Mouse (Mus musculus) lung, embryonic 16.5 days (tissue): ENCODE measurements at regions not wholly inside any gene's neighbourhood (a gene's known extent, or its start where the extent isn't known, plus 50 kb on each side); places are given as distances from the start of the nearest gene placed in this dataset.
A peak's percentile ranks its signal among the peaks of the same experiment; 100 is the strongest.

Experiments
- ATAC-seq: fragments of 200-750 bp; cut with Nextera tagmentation; 2 replicates; pipeline ENCODE4 v1.8.0; 2017; ENCODE audit warnings: low read depth, mild to moderate bottlenecking, moderate library complexity
- H3K27ac ChIP-seq: fragments of 300-500 bp; sonication (generic); 2 replicates; pipeline ENCODE4 v1.5.1; 2014; ENCODE audit warnings: mild to moderate bottlenecking, control low read depth, low read length
- H3K27me3 ChIP-seq: fragments of 300-500 bp; sonication (generic); 2 replicates; pipeline ENCODE4 v1.6.1; 2014; ENCODE audit warnings: low read depth, low read length, mixed read lengths; ENCODE audit not compliant: control insufficient read depth, insufficient read depth
- H3K36me3 ChIP-seq: fragments of 300-500 bp; sonication (generic); 2 replicates; pipeline ENCODE4 v1.6.1; 2014; ENCODE audit warnings: low read length; ENCODE audit not compliant: control insufficient read depth, insufficient read depth
- H3K4me1 ChIP-seq: fragments of 300-500 bp; sonication (generic); replicated peaks from 2 replicates; pipeline ENCODE4 v1.6.1; 2014; ENCODE audit warnings: low read length, mixed read lengths; ENCODE audit not compliant: control insufficient read depth, insufficient read depth
- H3K4me2 ChIP-seq: fragments of 300-500 bp; sonication (generic); 2 replicates; pipeline ENCODE4 v1.6.1; 2014; ENCODE audit warnings: low read depth, low read length, control low read depth
- H3K4me3 ChIP-seq: fragments of 300-500 bp; sonication (generic); 2 replicates; pipeline ENCODE4 v1.5.1; 2014; ENCODE audit warnings: mild to moderate bottlenecking, low read length, control low read depth
- H3K9ac ChIP-seq: fragments of 300-500 bp; sonication (generic); 2 replicates; pipeline ENCODE4 v1.6.1; 2014; ENCODE audit warnings: low read length, control low read depth
- H3K9me3 ChIP-seq: fragments of 300-500 bp; sonication (generic); 2 replicates; pipeline ENCODE4 v1.6.1; 2016; ENCODE audit warnings: low read length; ENCODE audit not compliant: control insufficient read depth
- WGBS: fragments of 180-500 bp; shearing (Covaris S2); extraction: QIAGEN DNeasy Blood & Tissue Kit; methylation state at CpG from one replicate; pipeline ENCODE4 v1.1.7; 2014; 5-methylcytosine and 5-hydroxymethylcytosine counted together

- Histone ChIP-seq H3K4me1 (peaks cover 6% of the 10 kb centered on the region; the same call in 1 of the 2 replicates), H3K9me3 (no peaks in the 10 kb centered on the region), H3K4me3 (no peak overlapping the region), H3K9ac (no peak overlapping the region), H3K27ac (no peak overlapping the region), H3K36me3 (no peaks in the 10 kb centered on the region), H3K4me2 (no peak overlapping the region), H3K27me3 (no peaks in the 10 kb centered on the region)
- 89% methylated on average over 2 of the region's 2 CpGs for WGBS
- no peak for ATAC-seq
Measured at GRCm38 (mm10) chr12:15713623-15714022, 103.1 kb downstream of the Trib2 start.

GRCm38 (mm10) chr12:15707570-15708095, 109.1 kb downstream of the Trib2 start:
- H3K4me2 ChIP-seq, result no peak overlapping the region
- no peak overlapping the region for H3K4me3 ChIP-seq
- no peak for ATAC-seq
- no peak overlapping the region for H3K9ac ChIP-seq
- no peak overlapping the region for H3K27ac ChIP-seq
- H3K36me3 ChIP-seq, result no peaks in the 10 kb centered on the region
- H3K9me3 ChIP-seq, result no peaks in the 10 kb centered on the region
- H3K4me1 ChIP-seq, result peaks cover 11% of the 10 kb centered on the region; the same call in 1 of the 2 replicates
- 86% methylated on average over 6 of the region's 6 CpGs for WGBS
- H3K27me3 ChIP-seq, result no peaks in the 10 kb centered on the region

DNA sequence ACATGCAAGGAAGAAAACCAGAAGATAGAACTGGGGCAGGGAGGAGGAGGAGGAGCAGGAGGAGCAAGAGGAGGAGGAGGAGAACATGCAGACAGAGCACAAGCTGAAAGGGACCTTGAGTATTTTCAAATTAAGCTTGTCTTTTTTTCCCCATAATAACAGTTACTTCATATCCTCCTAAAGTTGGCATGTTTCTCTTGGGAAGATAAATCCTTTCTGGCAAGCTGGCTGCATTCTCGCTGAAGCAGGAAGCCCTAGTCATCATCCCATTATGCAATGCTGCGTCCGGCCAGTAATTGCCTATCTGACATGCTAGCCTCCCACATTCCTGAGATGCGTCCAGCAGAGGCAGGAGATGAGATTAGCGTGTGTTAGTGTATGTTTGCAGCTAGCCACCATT, 112.3 kb downstream of the Trib2 start:
- H3K4me3 ChIP-seq, result no peak overlapping the region
- 17% methylated on average over 5 of the region's 5 CpGs for WGBS
- no peaks in the 10 kb centered on the region for H3K27me3 ChIP-seq
- peak overlapping the region; percentile 68 for H3K27ac ChIP-seq
- no peak overlapping the region for H3K9ac ChIP-seq
- ATAC-seq, result peak; percentile 98
- no peaks in the 10 kb centered on the region for H3K36me3 ChIP-seq
- peaks cover 11% of the 10 kb centered on the region; the same call in 1 of the 2 replicates for H3K4me1 ChIP-seq
- H3K4me2 ChIP-seq, result 0 out of 2 replicates have a peak overlapping the region, but pooled peaks have one; percentile 3
- H3K9me3 ChIP-seq, result no peaks in the 10 kb centered on the region

- Histone ChIP-seq H3K4me2 (no peak overlapping the region), H3K9me3 (no peaks in the 10 kb centered on the region), H3K4me3 (no peak overlapping the region), H3K27ac (no peak overlapping the region), H3K27me3 (no peaks in the 10 kb centered on the region), H3K9ac (no peak overlapping the region), H3K36me3 (no peaks in the 10 kb centered on the region), H3K4me1 (peaks cover 11% of the 10 kb centered on the region; the same call in 1 of the 2 replicates)
- no peak for ATAC-seq
- 84% methylated on average over 1 of the region's 1 CpGs for WGBS
Measured at GRCm38 (mm10) chr12:15702137-15702536, 114.6 kb downstream of the Trib2 start.

GRCm38 (mm10) chr12:15698829-15699228, 117.9 kb downstream of the Trib2 start:
- peak; percentile 74 for ATAC-seq
- Histone ChIP-seq H3K36me3 (no peaks in the 10 kb centered on the region), H3K4me1 (peaks cover under 1% of the 10 kb centered on the region; the same call in 1 of the 2 replicates), H3K9me3 (no peaks in the 10 kb centered on the region), H3K4me3 (no peak overlapping the region), H3K27me3 (no peaks in the 10 kb centered on the region), H3K4me2 (no peak overlapping the region), H3K27ac (peak overlapping the region; percentile 67), H3K9ac (no peak overlapping the region)
- 12% methylated on average over 4 of the region's 4 CpGs for WGBS

DNA sequence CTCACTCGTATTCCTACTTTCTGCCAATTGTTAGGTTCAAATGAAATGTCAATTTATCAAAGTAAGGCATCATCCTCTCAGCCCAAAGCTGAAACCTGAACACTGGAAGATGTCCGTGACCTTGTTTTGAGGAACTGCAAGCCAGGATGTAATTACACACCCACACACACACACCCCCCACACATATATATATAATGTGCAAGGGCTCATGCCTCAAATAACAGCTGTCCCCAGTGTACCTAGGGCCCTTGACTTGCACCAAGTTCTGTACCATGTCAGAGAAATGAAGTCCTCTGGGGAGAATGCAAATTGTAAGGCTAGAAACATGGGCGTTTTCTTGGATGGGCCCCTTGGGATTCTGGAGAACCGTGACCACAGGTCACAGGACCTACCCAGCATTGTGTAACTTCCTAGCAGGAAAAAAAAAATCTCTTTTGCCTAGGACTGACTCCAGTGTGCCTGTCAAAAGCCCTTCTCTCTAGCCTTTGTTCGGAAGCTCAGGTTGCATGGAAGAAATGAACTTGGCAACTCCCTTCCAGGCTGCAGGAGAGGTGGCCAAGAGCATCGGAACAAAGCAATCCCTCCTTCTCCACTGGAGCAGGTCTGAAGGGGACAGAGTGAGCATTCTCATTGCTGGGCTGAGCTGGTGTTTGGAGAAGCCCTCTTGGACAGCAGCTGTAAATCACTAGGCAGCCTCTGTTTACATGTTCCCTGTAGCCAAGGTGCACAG, 118.5 kb downstream of the Trib2 start:
- ATAC-seq, result peak; percentile 45
- H3K4me1 ChIP-seq, result no peaks in the 10 kb centered on the region; the same call in 1 of the 2 replicates
- no peak overlapping the region for H3K4me2 ChIP-seq
- H3K9ac ChIP-seq, result no peak overlapping the region
- H3K27me3 ChIP-seq, result no peaks in the 10 kb centered on the region
- whole genome bisulfite sequencing, result 40% methylated on average over 6 of the region's 6 CpGs
- H3K4me3 ChIP-seq, result no peak overlapping the region
- no peaks in the 10 kb centered on the region for H3K36me3 ChIP-seq
- H3K9me3 ChIP-seq, result no peaks in the 10 kb centered on the region
- peak overlapping the region; percentile 67 for H3K27ac ChIP-seq

GRCm38 (mm10) chr12:15688342-15688741, 128.4 kb downstream of the Trib2 start:
- no peaks in the 10 kb centered on the region for H3K36me3 ChIP-seq
- WGBS, result 81% methylated on average over 2 of the region's 2 CpGs
- no peak overlapping the region for H3K27ac ChIP-seq
- H3K4me3 ChIP-seq, result no peak overlapping the region
- no peak overlapping the region for H3K4me2 ChIP-seq
- no peaks in the 10 kb centered on the region for H3K9me3 ChIP-seq
- H3K27me3 ChIP-seq, result no peaks in the 10 kb centered on the region
- no peak for ATAC-seq
- no peaks in the 10 kb centered on the region for H3K4me1 ChIP-seq
- H3K9ac ChIP-seq, result no peak overlapping the region

DNA sequence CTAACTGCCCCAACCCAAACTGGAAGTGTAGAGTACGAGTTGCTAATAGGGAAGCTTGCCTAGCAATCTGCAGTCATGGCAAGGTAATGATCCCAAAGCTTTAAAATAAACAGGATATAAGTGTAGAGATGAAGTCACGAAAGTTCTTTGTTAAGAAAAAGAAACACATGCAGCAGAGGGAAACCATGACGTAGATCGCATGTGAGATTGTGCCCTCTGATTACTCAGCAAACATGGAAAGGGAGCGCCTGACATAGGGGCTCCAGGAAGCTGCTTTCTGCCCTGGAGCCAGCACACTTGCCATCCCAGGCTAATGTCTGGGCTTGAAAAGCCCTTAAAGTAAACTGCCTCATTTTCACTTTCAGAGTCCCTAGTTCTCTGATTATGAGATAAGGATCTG, 132.4 kb downstream of the Trib2 start:
- Histone ChIP-seq H3K4me1 (no peaks in the 10 kb centered on the region), H3K27me3 (no peaks in the 10 kb centered on the region), H3K4me2 (no peak overlapping the region), H3K4me3 (no peak overlapping the region), H3K9ac (no peak overlapping the region), H3K27ac (no peak overlapping the region), H3K36me3 (no peaks in the 10 kb centered on the region), H3K9me3 (no peaks in the 10 kb centered on the region)
- 23% methylated on average over 5 of the region's 5 CpGs for WGBS
- ATAC-seq, result peak; percentile 43

DNA sequence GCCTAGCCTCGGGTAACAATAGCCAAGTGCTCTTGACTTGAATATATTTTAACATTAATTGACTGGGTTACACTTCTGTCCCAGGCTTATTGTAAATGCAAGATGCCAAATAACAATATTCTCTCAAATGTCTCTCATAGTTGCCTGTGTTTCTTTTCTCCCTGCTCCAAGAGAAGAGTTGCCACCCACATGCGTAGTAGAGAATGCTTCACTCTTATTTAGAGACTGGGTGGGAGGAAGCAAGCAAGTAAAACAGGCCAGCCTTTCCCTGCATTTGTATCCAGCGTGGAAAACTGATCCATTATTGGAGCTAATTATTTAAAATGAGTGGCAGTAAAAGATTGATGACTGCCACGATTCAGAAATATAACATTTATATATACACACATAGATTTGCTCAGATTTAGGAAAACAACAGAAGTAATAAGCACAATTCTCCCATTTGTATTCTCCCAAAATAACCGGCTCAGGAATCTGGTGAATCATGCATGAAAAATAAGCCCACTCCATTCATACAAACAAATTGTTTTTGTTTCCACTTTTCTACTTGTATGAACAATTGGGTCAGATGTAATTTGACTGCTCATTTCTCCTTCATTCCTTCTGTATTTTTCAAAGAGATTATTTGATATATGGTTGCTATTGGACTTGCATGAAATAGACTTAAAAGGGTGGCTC, 134.9 kb downstream of the Trib2 start:
- WGBS, result 74% methylated on average over 5 of the region's 5 CpGs
- ATAC-seq, result no peak

More for the DNA sequence above, 134.9 kb downstream of the Trib2 start:
- no peak overlapping the region for H3K27ac ChIP-seq
- no peaks in the 10 kb centered on the region for H3K36me3 ChIP-seq
- no peaks in the 10 kb centered on the region for H3K27me3 ChIP-seq
- no peak overlapping the region for H3K4me3 ChIP-seq
- H3K9ac ChIP-seq, result no peak overlapping the region
- H3K9me3 ChIP-seq, result no peaks in the 10 kb centered on the region
- no peak overlapping the region for H3K4me2 ChIP-seq
- H3K4me1 ChIP-seq, result no peaks in the 10 kb centered on the region
